Mouse (Mus musculus) midbrain, postnatal 0 days (tissue): Measurements from ENCODE around the gene Wapl. TPM values are rescaled to one million over a fixed set of nuclear protein-coding genes. Genes with fewer than 3 reads are reported as not detected.
A peak's percentile ranks its signal among the peaks of the same experiment; 100 is the strongest.

Experiments used
- ATAC-seq: fragments of 200-750 bp; cut with Nextera tagmentation; 2 replicates; pipeline ENCODE4 v1.8.0; 2017; ENCODE audit warnings: moderate number of reproducible peaks, mild to moderate bottlenecking, moderate TSS enrichment, moderate library complexity; ENCODE audit not compliant: low FRiP score
- DNase-seq: peaks from one replicate; pipeline ENCODE4 v3.0.0-alpha.2; 2015; ENCODE audit warnings: low spot score
- H3K27ac ChIP-seq: fragments of 300-500 bp; sonication (generic); 2 replicates; pipeline ENCODE4 v1.5.1; 2014; ENCODE audit warnings: low read depth, mild to moderate bottlenecking, low read length, mixed read lengths
- H3K27me3 ChIP-seq: fragments of 300-500 bp; sonication (generic); 2 replicates; pipeline ENCODE4 v1.6.1; 2014; ENCODE audit warnings: low read length, control low read depth, mixed read lengths; ENCODE audit not compliant: insufficient read depth
- H3K36me3 ChIP-seq: fragments of 300-500 bp; sonication (generic); 2 replicates; pipeline ENCODE4 v1.6.1; 2014; ENCODE audit warnings: low read length, control low read depth, mixed read lengths; ENCODE audit not compliant: insufficient read depth
- H3K4me1 ChIP-seq: fragments of 300-500 bp; sonication (generic); 2 replicates; pipeline ENCODE4 v1.6.1; 2014; ENCODE audit warnings: mild to moderate bottlenecking, control low read depth, antibody characterized with exemption, low read length, mixed read lengths; ENCODE audit not compliant: insufficient read depth
- H3K4me2 ChIP-seq: fragments of 300-500 bp; sonication (generic); 2 replicates; pipeline ENCODE4 v1.6.1; 2014; ENCODE audit warnings: low read depth, mild to moderate bottlenecking, low read length, mixed read lengths; ENCODE audit not compliant: poor library complexity, severe bottlenecking
- H3K4me3 ChIP-seq: fragments of 300-500 bp; sonication (generic); 2 replicates; pipeline ENCODE4 v1.5.1; 2014; ENCODE audit warnings: low read depth, mild to moderate bottlenecking, low read length, moderate library complexity
- H3K9ac ChIP-seq: fragments of 300-500 bp; sonication (generic); replicated peaks from 2 replicates; pipeline ENCODE4 v1.6.1; 2014; ENCODE audit warnings: mild to moderate bottlenecking, low read length, moderate library complexity, mixed read lengths; ENCODE audit not compliant: poor library complexity, severe bottlenecking
- H3K9me3 ChIP-seq: fragments of 300-500 bp; sonication (generic); 2 replicates; pipeline ENCODE4 v1.6.1; 2016; ENCODE audit warnings: low read length, control low read depth
- CTCF ChIP-seq: IDR thresholded peaks from 2 replicates; pipeline ENCODE4 v1.5.1; 2016; ENCODE audit warnings: antibody characterized with exemption, mild to moderate bottlenecking
- WGBS: fragments of 180-500 bp; shearing (Covaris S2); extraction: QIAGEN DNeasy Blood & Tissue Kit; methylation state at CpG from one replicate; pipeline ENCODE4 v1.1.7; 2014; 5-methylcytosine and 5-hydroxymethylcytosine counted together
- polyA plus RNA-seq: library from polyadenylated mRNA; unstranded; fragments of >200 nt; fragmentation: Nextera tagmentation; extraction: Ambion mirVana; gene quantifications from 2 replicates; pipeline ENCODE4 v1.2.1, GENCODE M21; 2015
- total RNA-seq: library from RNA; depleted of rRNA; stranded (reverse); fragments of >200 nt; gene quantifications from 2 replicates; pipeline ENCODE4 v1.2.3, GENCODE M21; 2014

Gene Wapl
- total and polyA plus RNA-seq, 2 experiments from 2014 or later: 9.9 to 14.8 TPM

- TF ChIP-seq CTCF: no peak
- no peaks in the 10 kb centered on the region for H3K9me3 ChIP-seq
- H3K27ac ChIP-seq: no peak overlapping the region
- DNase-seq (no peak), ATAC-seq (no peak)
- no peak overlapping the region for H3K4me2 ChIP-seq
- no peaks in the 10 kb centered on the region for H3K4me1 ChIP-seq
- 80% methylated on average over 8 of the region's 8 CpGs for WGBS
- no peak overlapping the region for H3K4me3 ChIP-seq
- no peak overlapping the region for H3K9ac ChIP-seq
- no peaks in the 10 kb centered on the region for H3K27me3 ChIP-seq
- no peaks in the 10 kb centered on the region for H3K36me3 ChIP-seq
Observed at GRCm38 (mm10) chr14:34647870-34648475, 25.8 kb upstream of the Wapl start.

- Histone ChIP-seq H3K27ac (no peak overlapping the region), H3K27me3 (peaks cover 6% of the 10 kb centered on the region; the same call in 1 of the 2 replicates), H3K36me3 (no peaks in the 10 kb centered on the region), H3K4me2 (no peak overlapping the region), H3K4me3 (no peak overlapping the region), H3K9me3 (no peaks in the 10 kb centered on the region), H3K9ac (no peak overlapping the region), H3K4me1 (no peaks in the 10 kb centered on the region)
- TF ChIP-seq CTCF: no peak
- 91% methylated on average over 5 of the region's 5 CpGs for WGBS
- DNase-seq (no peak), ATAC-seq (no peak)
Observed at GRCm38 (mm10) chr14:34657131-34657530, 16.6 kb upstream of the Wapl start.

DNA sequence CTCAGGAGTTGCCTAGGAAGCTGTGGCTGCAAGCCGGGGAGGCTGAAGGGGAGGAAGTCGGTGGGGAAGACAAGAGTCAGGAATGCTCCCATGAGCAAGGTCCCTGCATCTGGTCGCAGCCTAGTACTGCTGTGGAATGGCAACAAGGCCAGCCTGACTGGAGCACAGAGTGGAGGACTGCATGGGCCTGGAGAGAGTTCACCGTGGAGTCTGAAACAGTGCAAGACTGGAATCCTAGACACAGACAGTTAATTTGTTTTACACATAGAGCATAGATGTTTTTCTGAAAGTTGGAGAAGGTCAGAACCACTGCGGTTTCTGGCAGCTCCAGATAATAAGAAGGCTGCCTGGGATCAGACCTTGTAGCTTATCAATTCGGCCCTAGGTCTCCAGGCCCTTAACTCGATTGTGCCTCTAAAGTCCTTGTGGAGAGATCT lies 13.4 kb upstream of the Wapl start:
- Histone ChIP-seq H3K27ac (no peak overlapping the region), H3K36me3 (no peaks in the 10 kb centered on the region), H3K4me2 (no peak overlapping the region), H3K4me1 (no peaks in the 10 kb centered on the region), H3K9me3 (no peaks in the 10 kb centered on the region), H3K4me3 (no peak overlapping the region), H3K9ac (no peak overlapping the region), H3K27me3 (peaks cover 6% of the 10 kb centered on the region; the same call in 1 of the 2 replicates)
- ATAC-seq (no peak), DNase-seq (no peak)
- no peak for TF ChIP-seq CTCF
- WGBS: 44% methylated on average over 7 of the region's 7 CpGs

- Histone ChIP-seq H3K9ac (no peak overlapping the region; the same call in 1 of the 2 replicates), H3K4me3 (peak overlapping the region; percentile 44), H3K27ac (no peak overlapping the region), H3K36me3 (no peaks in the 10 kb centered on the region), H3K27me3 (peaks cover 6% of the 10 kb centered on the region; the same call in 1 of the 2 replicates), H3K4me2 (peak overlapping the region; percentile 90), H3K9me3 (no peaks in the 10 kb centered on the region), H3K4me1 (no peaks in the 10 kb centered on the region)
- DNase-seq (no peak), ATAC-seq (no peak)
- 13% methylated on average over 22 of the region's 22 CpGs for WGBS
- TF ChIP-seq CTCF: no peak
Observed at GRCm38 (mm10) chr14:34660788-34661591, 12.7 kb upstream of the Wapl start.

- Histone ChIP-seq H3K27me3 (peaks cover 6% of the 10 kb centered on the region; the same call in 1 of the 2 replicates), H3K9ac (peak overlapping the region; percentile 44), H3K36me3 (no peaks in the 10 kb centered on the region), H3K4me3 (peak overlapping the region; percentile 44), H3K4me2 (peak overlapping the region; percentile 90), H3K9me3 (no peaks in the 10 kb centered on the region), H3K27ac (no peak overlapping the region), H3K4me1 (no peaks in the 10 kb centered on the region)
- TF ChIP-seq CTCF: no peak
- 0 out of 2 replicates have a peak, but pooled peaks have one; percentile 7 for ATAC-seq
- DNase-seq: peak; percentile 21
- under 1% methylated on average over 39 of the region's 39 CpGs for WGBS
Observed at GRCm38 (mm10) chr14:34661621-34662477, 11.9 kb upstream of the Wapl start.
